Mouse (Mus musculus): ENCODE data around the gene Atox1. TPM values are rescaled to one million over a fixed set of nuclear protein-coding genes. Genes with fewer than 3 reads are reported as not detected.
A peak's percentile ranks its signal among the peaks of the same experiment; 100 is the strongest.

Gene Atox1
- polyA plus RNA-seq, 1 experiment from 2014 or later, result 531 TPM

DNA sequence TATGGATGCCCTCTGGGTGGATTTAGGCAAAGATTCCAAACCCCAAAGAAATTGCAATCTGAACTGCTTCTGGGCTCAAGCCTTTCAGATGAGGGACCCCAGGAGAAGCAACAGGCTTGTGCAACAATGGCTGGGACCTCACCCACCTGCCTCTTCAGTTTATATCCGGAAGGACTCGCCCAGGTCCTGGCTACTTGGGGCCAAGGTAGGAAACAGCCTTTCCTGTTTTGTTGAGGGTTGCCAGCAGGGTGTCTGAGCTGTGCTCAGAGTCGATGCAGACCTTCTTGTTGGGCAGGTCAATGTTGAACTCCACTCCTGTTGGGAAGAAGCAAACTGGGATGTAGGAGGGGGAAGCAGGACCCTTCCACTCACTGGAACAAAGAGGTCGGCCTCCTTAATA lies 10.7 kb downstream of the Atox1 start:
- Histone ChIP-seq H3K4me3 (no peak overlapping the region), H3K27me3 (no peaks in the 10 kb centered on the region), H3K9ac (no peak overlapping the region), H3K9me3 (no peaks in the 10 kb centered on the region), H3K27ac (peak overlapping the region; percentile 50), H3K4me2 (no peak overlapping the region), H3K36me3 (peaks cover 61% of the 10 kb centered on the region), H3K4me1 (no peaks in the 10 kb centered on the region)
- no peak for ATAC-seq (ENCODE audit: borderline replicate concordance, extremely low read depth, low FRiP score, low TSS enrichment)
- WGBS, result 78% methylated on average over 4 of the region's 4 CpGs

DNA sequence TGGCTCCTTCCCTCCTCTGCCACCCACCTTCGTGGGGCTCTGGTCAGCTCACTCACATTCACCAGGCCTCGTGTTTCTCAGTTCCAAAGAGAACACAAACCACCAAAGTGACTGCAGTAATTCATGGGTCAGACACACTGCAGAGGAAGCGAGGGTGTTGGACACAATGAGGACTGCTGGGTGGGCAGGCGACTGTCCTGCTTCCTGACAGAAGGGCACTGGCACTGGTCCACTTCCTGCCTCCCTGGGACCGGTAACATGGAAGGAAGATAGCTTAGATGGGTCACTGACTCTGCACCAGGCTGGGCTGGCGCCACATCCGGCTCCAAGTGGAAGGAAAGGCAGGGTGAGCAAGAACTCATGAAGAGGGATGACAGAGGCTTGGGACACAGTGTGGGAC lies 11.5 kb downstream of the Atox1 start:
- WGBS, result 70% methylated on average over 7 of the region's 7 CpGs
- 0 out of 2 replicates have a peak, but pooled peaks have one; percentile 11 for ATAC-seq (ENCODE audit: borderline replicate concordance, extremely low read depth, low FRiP score, low TSS enrichment)
- H3K4me2 ChIP-seq, result no peak overlapping the region
- peaks cover 4% of the 10 kb centered on the region; the same call in 1 of the 2 replicates for H3K4me1 ChIP-seq
- H3K27ac ChIP-seq, result peak overlapping the region; percentile 63
- no peaks in the 10 kb centered on the region for H3K9me3 ChIP-seq
- no peak overlapping the region for H3K9ac ChIP-seq
- H3K27me3 ChIP-seq, result no peaks in the 10 kb centered on the region
- peaks cover 60% of the 10 kb centered on the region for H3K36me3 ChIP-seq
- no peak overlapping the region for H3K4me3 ChIP-seq

DNA sequence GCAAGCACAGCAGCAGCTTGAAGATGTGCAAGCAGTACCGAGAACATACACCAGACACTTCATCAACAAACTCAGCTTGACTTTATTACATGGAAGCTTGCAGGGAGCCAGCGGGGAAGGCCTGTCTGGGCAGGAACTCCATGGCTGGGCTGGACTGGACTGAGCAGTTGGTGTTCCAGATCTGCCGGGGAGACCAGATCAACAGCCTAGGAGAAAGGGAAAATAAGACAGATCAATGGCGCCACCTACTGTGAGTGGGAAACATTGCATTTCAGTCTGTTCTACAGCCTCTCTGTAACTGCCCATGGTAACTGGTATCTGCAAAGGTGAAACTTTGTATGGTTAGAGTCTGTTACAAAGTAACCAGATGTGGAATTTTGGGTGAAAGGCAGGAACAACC lies 14.5 kb downstream of the Atox1 start:
- no peaks in the 10 kb centered on the region for H3K27me3 ChIP-seq

DNA sequence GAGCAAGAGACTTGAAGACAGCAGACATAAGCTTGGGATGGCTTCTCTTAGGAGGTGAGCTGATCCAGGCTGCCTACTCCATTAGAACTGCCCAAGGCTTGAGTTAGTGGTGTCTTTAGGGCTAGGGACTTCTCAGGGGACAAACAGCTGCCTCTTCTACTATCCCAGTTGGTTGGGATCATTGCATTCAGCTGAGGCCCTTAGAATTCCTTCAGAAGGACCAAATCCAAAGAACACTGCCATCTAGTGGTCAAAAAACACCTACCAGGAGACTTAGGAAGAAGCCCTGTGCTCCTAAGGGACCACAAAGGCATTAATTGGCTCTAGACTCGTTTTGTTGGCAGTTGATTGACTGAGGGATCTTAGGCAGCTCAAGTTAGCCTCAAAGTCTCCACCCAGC lies 16.3 kb downstream of the Atox1 start:
- H3K27me3 ChIP-seq, result no peaks in the 10 kb centered on the region
- H3K36me3 ChIP-seq, result peaks cover 24% of the 10 kb centered on the region
- H3K9me3 ChIP-seq, result no peaks in the 10 kb centered on the region
- peaks cover 5% of the 10 kb centered on the region; the same call in 1 of the 2 replicates for H3K4me1 ChIP-seq
- no peak overlapping the region for H3K9ac ChIP-seq
- H3K27ac ChIP-seq, result peak overlapping the region; percentile 7; the same call in 1 of the 2 replicates
- no peak for ATAC-seq (ENCODE audit: borderline replicate concordance, extremely low read depth, low FRiP score, low TSS enrichment)
- 3% methylated on average over 1 of the region's 1 CpGs for WGBS
- H3K4me3 ChIP-seq, result no peak overlapping the region
- H3K4me2 ChIP-seq, result no peak overlapping the region

More for the DNA sequence above, 14.5 kb downstream of the Atox1 start:
- H3K27ac ChIP-seq, result peak overlapping the region; percentile 54
- peaks cover 41% of the 10 kb centered on the region for H3K36me3 ChIP-seq
- no peak overlapping the region for H3K9ac ChIP-seq
- no peak overlapping the region for H3K4me2 ChIP-seq
- no peaks in the 10 kb centered on the region for H3K9me3 ChIP-seq
- H3K4me3 ChIP-seq, result no peak overlapping the region
- 7% methylated on average over 4 of the region's 4 CpGs for WGBS
- peak; percentile 68 for ATAC-seq (ENCODE audit: borderline replicate concordance, extremely low read depth, low FRiP score, low TSS enrichment)
- peaks cover 5% of the 10 kb centered on the region; the same call in 1 of the 2 replicates for H3K4me1 ChIP-seq

DNA sequence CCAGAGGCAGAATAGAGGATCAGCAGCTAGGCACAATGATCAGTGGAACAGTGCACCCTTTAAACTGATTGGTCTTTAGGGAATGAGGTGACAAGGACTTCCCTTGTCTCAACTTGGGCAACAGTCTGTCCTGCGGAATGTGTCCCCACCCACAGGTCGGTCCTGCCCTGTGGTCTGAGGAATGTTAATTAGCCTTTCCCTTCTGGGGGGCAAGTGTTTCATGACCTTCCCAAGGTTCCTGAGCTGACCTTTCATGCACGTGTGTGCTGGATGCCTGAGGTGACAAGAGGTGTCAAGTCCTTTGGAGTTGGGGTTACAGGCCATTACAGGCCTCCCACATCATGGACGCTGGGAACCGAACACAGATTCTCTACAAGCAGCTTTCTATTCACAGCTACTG lies 21.3 kb downstream of the Atox1 start:
- no peaks in the 10 kb centered on the region for H3K27me3 ChIP-seq
- ATAC-seq (ENCODE audit: borderline replicate concordance, extremely low read depth, low FRiP score, low TSS enrichment), result no peak
- peaks cover 3% of the 10 kb centered on the region; the same call in 1 of the 2 replicates for H3K4me1 ChIP-seq
- H3K4me2 ChIP-seq, result no peak overlapping the region
- H3K9ac ChIP-seq, result no peak overlapping the region
- no peaks in the 10 kb centered on the region for H3K36me3 ChIP-seq
- WGBS, result 57% methylated on average over 5 of the region's 5 CpGs
- no peak overlapping the region for H3K4me3 ChIP-seq
- no peaks in the 10 kb centered on the region for H3K9me3 ChIP-seq
- H3K27ac ChIP-seq, result no peak overlapping the region

DNA sequence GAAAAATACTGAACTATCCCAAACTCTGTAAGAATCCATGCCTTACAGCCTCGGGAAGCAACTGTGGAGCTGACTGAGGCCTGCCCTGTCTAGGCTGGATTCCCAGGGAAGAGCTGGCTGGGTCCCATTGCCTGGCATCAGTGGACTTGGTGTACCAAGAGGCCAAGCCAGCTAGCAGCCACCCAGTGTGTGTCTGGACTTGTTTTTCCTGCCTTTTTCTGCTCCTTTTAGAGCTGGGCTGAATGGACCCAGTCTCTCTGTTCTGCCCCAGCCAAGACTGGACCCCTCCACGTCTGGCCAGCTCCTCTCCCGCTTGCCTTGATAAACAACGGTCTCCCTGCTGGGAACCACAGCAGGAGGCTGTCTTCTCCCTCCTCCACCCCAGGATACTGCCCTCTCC lies 23.0 kb downstream of the Atox1 start:
- Histone ChIP-seq H3K9me3 (no peaks in the 10 kb centered on the region), H3K4me1 (peaks cover 5% of the 10 kb centered on the region; the same call in 1 of the 2 replicates), H3K4me2 (no peak overlapping the region), H3K4me3 (no peak overlapping the region), H3K9ac (no peak overlapping the region), H3K36me3 (no peaks in the 10 kb centered on the region), H3K27ac (no peak overlapping the region), H3K27me3 (no peaks in the 10 kb centered on the region)
- 34% methylated on average over 4 of the region's 4 CpGs for WGBS
- ATAC-seq (ENCODE audit: borderline replicate concordance, extremely low read depth, low FRiP score, low TSS enrichment), result no peak

DNA sequence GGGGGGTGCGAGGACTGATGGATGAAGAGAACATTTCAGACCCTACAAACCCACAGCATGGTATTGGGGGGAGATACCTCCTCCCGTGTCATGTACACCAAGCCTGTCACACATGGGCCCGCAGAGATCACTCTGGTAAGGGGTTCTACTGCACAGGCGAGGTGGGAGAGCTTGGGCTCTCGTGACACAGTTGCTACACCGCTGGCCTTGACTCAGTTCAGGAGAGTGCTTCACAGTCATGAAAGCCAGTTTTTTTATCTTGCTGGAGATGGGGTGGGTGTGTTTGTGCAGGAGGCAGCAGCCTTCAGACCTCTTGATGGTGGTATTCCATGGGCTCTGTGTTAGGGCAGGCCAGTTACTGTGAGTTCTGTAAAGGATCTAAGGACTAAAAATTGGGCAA lies 24.9 kb downstream of the Atox1 start:
- no peak for ATAC-seq (ENCODE audit: borderline replicate concordance, extremely low read depth, low FRiP score, low TSS enrichment)
- Histone ChIP-seq H3K27ac (no peak overlapping the region), H3K27me3 (no peaks in the 10 kb centered on the region), H3K4me3 (no peak overlapping the region), H3K4me1 (peaks cover 9% of the 10 kb centered on the region; the same call in 1 of the 2 replicates), H3K4me2 (no peak overlapping the region), H3K36me3 (no peaks in the 10 kb centered on the region), H3K9me3 (no peaks in the 10 kb centered on the region), H3K9ac (no peak overlapping the region)
- 73% methylated on average over 6 of the region's 6 CpGs for WGBS

DNA sequence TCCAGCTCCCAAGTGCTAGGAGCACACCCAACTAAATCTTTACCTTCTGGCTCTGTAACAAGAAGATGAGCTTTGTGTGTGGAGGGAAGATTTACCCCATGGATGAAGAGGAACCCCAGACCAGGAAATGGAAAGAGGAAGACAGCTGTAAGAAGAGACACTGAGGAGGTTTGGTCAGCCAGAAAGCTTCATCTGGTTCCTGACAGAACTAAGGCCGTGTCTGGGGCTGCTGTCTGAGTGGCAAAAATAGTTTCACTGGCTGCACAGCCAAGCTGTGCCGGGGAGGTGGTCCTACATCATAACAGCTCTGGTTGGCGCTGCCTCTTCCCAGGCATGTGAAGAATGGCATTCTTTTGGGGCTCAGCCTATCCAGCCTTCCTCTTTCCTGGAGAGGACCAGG lies 28.1 kb downstream of the Atox1 start:
- Histone ChIP-seq H3K27me3 (no peaks in the 10 kb centered on the region), H3K27ac (peak overlapping the region; percentile 12; the same call in 1 of the 2 replicates), H3K9ac (no peak overlapping the region), H3K36me3 (no peaks in the 10 kb centered on the region), H3K4me3 (no peak overlapping the region), H3K4me1 (peaks cover 23% of the 10 kb centered on the region), H3K9me3 (no peaks in the 10 kb centered on the region), H3K4me2 (no peak overlapping the region)
- ATAC-seq (ENCODE audit: borderline replicate concordance, extremely low read depth, low FRiP score, low TSS enrichment), result no peak
- 28% methylated on average over 3 of the region's 3 CpGs for WGBS

DNA sequence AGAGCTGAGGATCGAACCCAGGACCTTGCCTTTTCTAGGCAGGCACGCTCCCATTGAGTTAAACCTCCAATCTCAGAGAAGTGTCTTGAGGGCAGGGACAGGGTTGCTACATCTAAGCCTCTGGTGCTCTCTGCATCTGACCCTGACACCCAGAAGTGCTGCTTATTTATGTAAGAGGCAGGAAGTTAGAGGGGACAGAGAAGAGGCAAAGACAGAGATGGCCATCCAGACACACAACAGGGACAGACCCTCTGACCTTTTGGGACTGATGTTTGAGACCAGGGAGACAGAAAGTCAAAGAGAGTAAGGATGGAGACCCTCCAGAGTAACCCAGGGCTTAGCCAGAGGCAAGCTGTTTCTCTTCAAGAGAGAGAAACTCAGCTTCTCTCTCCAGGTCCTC lies 31.1 kb downstream of the Atox1 start:
- ATAC-seq (ENCODE audit: borderline replicate concordance, extremely low read depth, low FRiP score, low TSS enrichment), result no peak
- Histone ChIP-seq H3K4me2 (no peak overlapping the region), H3K36me3 (no peaks in the 10 kb centered on the region), H3K27ac (no peak overlapping the region), H3K27me3 (no peaks in the 10 kb centered on the region), H3K4me3 (no peak overlapping the region), H3K9me3 (no peaks in the 10 kb centered on the region), H3K4me1 (peaks cover 35% of the 10 kb centered on the region), H3K9ac (no peak overlapping the region)
- 88% methylated on average over 2 of the region's 2 CpGs for WGBS

DNA sequence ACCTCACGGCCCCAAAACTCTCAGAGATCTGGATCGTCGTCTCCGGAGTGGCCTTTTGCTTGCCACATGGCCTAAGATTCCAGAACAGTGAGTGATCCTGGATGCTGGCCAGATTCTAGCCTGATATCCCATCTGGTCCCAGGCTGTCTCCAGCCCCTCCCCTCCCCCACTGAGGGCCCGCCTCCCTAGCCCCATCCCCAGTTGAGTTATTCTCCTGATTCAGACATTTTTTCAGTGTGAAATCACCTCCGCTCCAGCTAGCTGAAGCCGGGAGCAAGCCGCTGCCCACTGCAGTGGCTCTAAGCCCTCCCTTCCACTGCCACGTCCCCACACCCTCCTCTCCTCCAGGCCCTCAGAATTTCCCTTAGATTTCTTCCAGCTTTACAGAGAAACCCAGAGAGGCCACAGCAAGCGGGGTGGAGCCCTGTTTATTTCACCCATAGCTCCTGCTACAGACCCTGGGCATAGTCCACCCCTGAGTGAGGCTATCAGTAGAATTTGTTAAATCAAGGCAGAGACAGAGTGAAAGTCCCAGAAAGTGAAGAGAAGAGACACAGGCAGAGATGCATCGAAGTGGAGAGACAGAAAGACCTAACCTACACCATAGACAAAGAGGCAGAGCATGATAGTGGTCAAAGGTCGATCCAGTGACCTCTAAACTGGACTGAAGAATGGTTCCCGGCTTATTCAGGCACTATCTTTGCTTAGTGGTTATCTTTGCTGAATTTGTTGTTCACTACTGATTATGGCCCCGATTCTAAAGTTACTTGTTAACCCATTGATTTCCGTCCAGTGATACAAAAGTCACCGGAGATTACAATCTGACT lies 32.6 kb downstream of the Atox1 start:
- Histone ChIP-seq H3K27me3 (no peaks in the 10 kb centered on the region), H3K4me1 (peaks cover 50% of the 10 kb centered on the region), H3K27ac (peak overlapping the region; percentile 96), H3K9ac (0 out of 2 replicates have a peak overlapping the region, but pooled peaks have one; percentile 20), H3K36me3 (no peaks in the 10 kb centered on the region), H3K4me2 (0 out of 2 replicates have a peak overlapping the region, but pooled peaks have one; percentile 4), H3K4me3 (no peak overlapping the region), H3K9me3 (no peaks in the 10 kb centered on the region)
- ATAC-seq (ENCODE audit: borderline replicate concordance, extremely low read depth, low FRiP score, low TSS enrichment), result peak; percentile 97
- WGBS, result 19% methylated on average over 16 of the region's 16 CpGs

DNA sequence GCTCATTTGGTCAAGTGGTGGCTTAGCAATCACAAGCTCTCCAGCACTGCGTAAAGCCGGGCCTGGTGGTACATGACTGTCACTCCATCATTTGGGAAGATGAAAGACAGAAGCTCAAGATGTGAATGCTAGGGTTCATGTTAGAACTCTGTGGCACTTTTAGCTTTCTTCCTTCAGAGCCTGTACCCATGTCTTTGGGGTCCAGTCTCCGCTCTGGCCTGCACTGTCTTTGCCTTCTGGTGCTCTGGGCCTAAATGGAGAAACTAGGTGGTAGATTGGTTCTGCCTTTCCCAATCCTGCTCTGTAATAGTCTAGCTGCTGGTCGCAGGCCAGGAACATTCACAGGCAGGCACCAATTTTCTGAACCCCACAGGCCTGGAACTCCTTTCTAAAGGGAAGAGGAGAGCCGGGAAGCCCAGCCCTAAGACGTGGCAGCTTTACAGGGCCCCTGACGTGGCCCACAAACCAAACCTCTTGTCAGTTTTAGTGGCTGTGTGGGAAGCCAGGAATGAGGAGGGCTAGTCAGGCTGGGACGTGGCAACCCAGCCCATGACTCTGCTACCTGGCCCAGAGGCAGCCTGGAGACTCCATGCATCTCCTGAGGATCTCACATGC lies 36.2 kb downstream of the Atox1 start:
- Histone ChIP-seq H3K4me3 (no peak overlapping the region), H3K27me3 (no peaks in the 10 kb centered on the region), H3K27ac (peak overlapping the region; percentile 73), H3K9me3 (no peaks in the 10 kb centered on the region), H3K9ac (no peak overlapping the region), H3K36me3 (no peaks in the 10 kb centered on the region), H3K4me1 (peaks cover 67% of the 10 kb centered on the region), H3K4me2 (no peak overlapping the region)
- ATAC-seq (ENCODE audit: borderline replicate concordance, extremely low read depth, low FRiP score, low TSS enrichment), result no peak
- WGBS, result 68% methylated on average over 8 of the region's 8 CpGs

DNA sequence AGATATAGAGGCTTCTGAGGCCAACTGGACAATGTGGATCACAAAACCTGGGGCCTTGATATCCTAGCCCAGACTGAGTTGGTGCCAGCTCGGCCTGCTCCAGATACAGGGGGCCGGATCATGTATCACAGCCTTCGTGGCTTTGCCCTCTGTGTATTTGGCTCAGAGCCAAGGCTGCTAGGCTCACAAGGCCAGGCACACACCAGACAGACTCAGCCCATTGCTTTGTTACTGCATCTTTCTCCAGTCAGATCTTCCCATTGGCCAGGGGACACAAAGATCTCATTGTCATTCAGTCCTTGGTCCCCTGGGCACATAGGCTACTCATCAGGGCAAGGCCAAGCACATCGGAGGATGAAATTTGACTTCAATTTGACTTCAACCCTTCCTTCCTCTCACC lies 37.3 kb downstream of the Atox1 start:
- Histone ChIP-seq H3K9ac (no peak overlapping the region), H3K27ac (peak overlapping the region; percentile 73), H3K36me3 (no peaks in the 10 kb centered on the region), H3K4me3 (no peak overlapping the region), H3K9me3 (no peaks in the 10 kb centered on the region), H3K27me3 (no peaks in the 10 kb centered on the region), H3K4me1 (peaks cover 59% of the 10 kb centered on the region), H3K4me2 (no peak overlapping the region)
- 12% methylated on average over 4 of the region's 4 CpGs for WGBS
- no peak for ATAC-seq (ENCODE audit: borderline replicate concordance, extremely low read depth, low FRiP score, low TSS enrichment)
